Mouse (Mus musculus) gastrocnemius, postnatal 14 days (tissue): ENCODE results near the gene Fam196a. TPM values are rescaled to one million over a fixed set of nuclear protein-coding genes. Genes with fewer than 3 reads are reported as not detected.

ENCODE experiments used
- DNase-seq: peaks from one replicate; pipeline ENCODE4 v3.0.0; 2021; ENCODE audit warnings: mixed read lengths
- intact Hi-C: fragments of 180-260 bp; cut with DNase I; formaldehyde crosslinking; loops from one replicate; pipeline ENCODE4 v1.15.1; 2025; ENCODE audit warnings: low total_unique reads
- total RNA-seq, 2 experiments: library from RNA; stranded (reverse); gene quantifications; 2 replicates each; pipeline ENCODE4 v1.2.3; 2021

The Fam196a gene
- total RNA-seq, 2 experiments from 2014 or later: 0.09 to 0.29 TPM

DNA sequence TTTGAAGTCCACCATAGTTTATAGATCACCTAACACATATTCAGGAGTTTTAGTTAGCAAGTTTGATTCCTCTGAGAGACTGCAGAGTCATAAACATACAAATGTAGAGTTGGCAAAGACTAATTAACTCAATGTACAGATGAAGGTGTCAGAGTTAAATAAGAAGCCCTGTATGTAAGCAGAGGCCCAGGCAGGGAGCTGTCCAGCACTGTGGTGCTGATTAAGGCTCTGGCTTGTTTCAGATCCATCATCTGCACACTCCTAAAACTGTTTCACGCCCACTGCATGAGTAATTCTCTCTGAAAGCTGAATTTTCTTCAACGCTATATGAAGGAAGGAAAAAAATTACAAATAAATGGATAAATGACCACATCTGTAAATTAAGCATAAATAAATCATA lies 74.1 kb downstream of the Fam196a start:
- peak; percentile 25 for DNase-seq
- intact Hi-C loops: no loop called here

DNA sequence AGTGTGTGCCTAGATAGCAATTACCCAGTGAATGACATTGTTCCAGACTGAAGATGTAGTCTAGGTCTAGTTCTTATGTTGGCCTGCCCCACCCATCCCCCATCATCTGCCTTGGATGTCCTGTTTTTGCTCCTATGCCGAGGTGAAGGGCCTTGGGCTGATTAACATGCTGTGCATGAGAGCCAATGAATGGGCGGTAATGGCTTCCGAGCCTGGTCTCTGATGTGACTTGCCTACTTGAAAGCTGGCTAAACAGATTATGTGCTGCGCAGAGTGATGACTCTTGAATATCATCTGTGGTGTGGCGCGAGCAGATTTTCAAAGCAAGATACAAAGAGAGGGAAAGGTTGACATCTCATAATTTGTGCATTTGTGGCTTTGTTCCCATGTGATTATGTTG lies 76.2 kb downstream of the Fam196a start:
- DNase-seq: no peak
- intact Hi-C loops: no loop called here

DNA sequence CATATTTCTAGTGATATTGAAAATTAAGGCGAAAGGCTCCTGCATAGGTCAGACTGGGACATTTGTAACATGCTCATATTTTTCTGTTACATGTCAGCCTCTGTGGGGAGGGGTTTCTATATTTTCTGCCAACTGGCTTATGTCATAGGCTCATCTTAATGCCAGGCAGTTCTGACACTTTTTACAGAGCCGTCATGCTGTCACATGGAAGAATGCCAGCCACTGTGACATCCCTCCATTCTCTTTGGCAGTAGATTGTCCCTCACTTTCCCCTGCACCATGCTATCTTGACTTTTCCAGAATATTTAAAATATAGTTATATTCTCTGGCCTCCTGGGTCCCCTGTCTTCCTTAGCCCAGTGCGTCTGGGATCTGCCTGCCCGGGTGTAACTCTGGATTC lies 95.5 kb downstream of the Fam196a start:
- intact Hi-C loops: no loop called here
- no peak for DNase-seq

DNA sequence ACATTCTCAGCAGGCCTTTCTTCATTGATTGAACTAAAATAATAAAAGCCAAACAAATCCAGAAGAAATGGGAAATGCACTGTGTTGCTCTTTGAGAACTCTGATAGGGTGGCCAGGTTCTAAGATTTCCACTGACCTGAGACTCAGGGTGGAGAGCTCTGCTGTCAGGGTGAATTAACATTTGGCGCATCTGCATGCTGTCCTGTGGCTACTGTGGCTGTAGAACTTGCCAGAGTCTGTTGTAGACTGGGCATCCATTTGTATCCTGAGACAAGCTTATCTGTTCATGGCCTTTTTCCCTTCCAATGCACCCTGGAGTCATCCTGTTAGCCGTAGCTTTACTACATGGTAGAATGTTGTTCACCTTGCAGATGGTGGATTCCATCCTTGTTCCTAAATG lies 98.2 kb downstream of the Fam196a start:
- DNase-seq: no peak
- intact Hi-C loops: no loop called here
